Mouse (Mus musculus) embryonic fibroblast, embryonic 13.5 days (primary cell): ENCODE measurements around the gene Gm45711. TPM values are rescaled to one million over a fixed set of nuclear protein-coding genes. Genes with fewer than 3 reads are reported as not detected.
"Not testable (repeated sequence)": the region's sequence is repeated elsewhere in the genome, so short reads cannot be mapped to it uniquely, and the experiment has no call there.

Experiments
- H3K27ac ChIP-seq: 2 replicates; pipeline ENCODE4 v1.5.1; 2012; ENCODE audit warnings: low read length, control low read depth, inconsistent platforms; ENCODE audit not compliant: insufficient read depth
- H3K4me1 ChIP-seq: 2 replicates; pipeline ENCODE4 v1.6.1; 2011; ENCODE audit warnings: low read length; ENCODE audit not compliant: control insufficient read depth, insufficient read depth
- H3K4me3 ChIP-seq: 2 replicates; pipeline ENCODE4 v1.5.1; 2011; ENCODE audit warnings: mild to moderate bottlenecking, control low read depth, low read length; ENCODE audit not compliant: insufficient read depth
- CTCF ChIP-seq: IDR thresholded peaks from 2 replicates; pipeline ENCODE4 v1.5.1; 2011; ENCODE audit warnings: mild to moderate bottlenecking, control low read depth, low read length, moderate library complexity, borderline replicate concordance; ENCODE audit not compliant: insufficient read depth
- POLR2A ChIP-seq: IDR thresholded peaks from 2 replicates; pipeline ENCODE4 v1.6.1; 2011; ENCODE audit warnings: low read depth, mild to moderate bottlenecking, control low read depth, low read length, moderate library complexity
- polyA plus RNA-seq: library from polyadenylated mRNA; stranded (reverse); fragments of >200 nt; gene quantifications from 2 replicates; pipeline ENCODE4 v1.2.4, GENCODE M21; 2011; ENCODE audit warnings: low read depth; ENCODE audit not compliant: missing spikeins, insufficient read length

Gm45711 gene
- polyA plus RNA-seq = not detected in 2 replicates

- not testable (repeated sequence) for H3K4me3 ChIP-seq, H3K4me1 ChIP-seq, H3K27ac ChIP-seq
These were observed at the start of gene Gm45711, which contains the start of gene Cmtm1 for GRCm38 (mm10) chr8:104309441-104310155. Gm45711 (minus strand) TSS chr8:104310081. Cmtm1 (minus strand) TSS chr8:104310145.

GRCm38 (mm10) chr8:104358637-104359036 is 48.8 kb upstream of the Gm45711 start:
- TF ChIP-seq CTCF = no peak
- TF ChIP-seq POLR2A = no peak
- no peak overlapping the region for H3K4me3 ChIP-seq
- no peak overlapping the region for H3K27ac ChIP-seq
- H3K4me1 ChIP-seq = no peaks in the 10 kb centered on the region

GRCm38 (mm10) chr8:104354504-104354903 is 44.6 kb upstream of the Gm45711 start:
- no peak for TF ChIP-seq POLR2A
- no peak for TF ChIP-seq CTCF
- H3K4me1 ChIP-seq = no peaks in the 10 kb centered on the region

GRCm38 (mm10) chr8:104353186-104353585 is 43.3 kb upstream of the Gm45711 start:
- Histone ChIP-seq H3K4me3 (no peak overlapping the region), H3K27ac (no peak overlapping the region), H3K4me1 (no peaks in the 10 kb centered on the region)
- TF ChIP-seq POLR2A = no peak
- TF ChIP-seq CTCF = peak; percentile 14; the same call in 1 of the 2 replicates

More at GRCm38 (mm10) chr8:104354504-104354903, 44.6 kb upstream of the Gm45711 start:
- Histone ChIP-seq H3K27ac (no peak overlapping the region), H3K4me3 (no peak overlapping the region)

GRCm38 (mm10) chr8:104350047-104350446 is 40.2 kb upstream of the Gm45711 start:
- no peaks in the 10 kb centered on the region for H3K4me1 ChIP-seq
- H3K27ac ChIP-seq = no peak overlapping the region
- H3K4me3 ChIP-seq = no peak overlapping the region
- TF ChIP-seq CTCF (no peak), POLR2A (no peak)

- TF ChIP-seq POLR2A = no peak
- TF ChIP-seq CTCF = no peak
- H3K4me3 ChIP-seq = no peak overlapping the region
- H3K4me1 ChIP-seq = no peaks in the 10 kb centered on the region
- H3K27ac ChIP-seq = no peak overlapping the region
These were observed 39.1 kb upstream of the Gm45711 start for GRCm38 (mm10) chr8:104348971-104349370.

GRCm38 (mm10) chr8:104346706-104347105 is 36.8 kb upstream of the Gm45711 start:
- H3K4me3 ChIP-seq = no peak overlapping the region
- no peak overlapping the region for H3K27ac ChIP-seq
- H3K4me1 ChIP-seq = no peaks in the 10 kb centered on the region; the same call in 1 of the 2 replicates
- TF ChIP-seq POLR2A (no peak), CTCF (no peak)

GRCm38 (mm10) chr8:104344622-104345021 is 34.7 kb upstream of the Gm45711 start:
- no peak overlapping the region for H3K27ac ChIP-seq
- no peak overlapping the region for H3K4me3 ChIP-seq
- TF ChIP-seq POLR2A (no peak), CTCF (no peak)
- H3K4me1 ChIP-seq = no peaks in the 10 kb centered on the region; the same call in 1 of the 2 replicates

- no peak overlapping the region for H3K27ac ChIP-seq
- H3K4me3 ChIP-seq = no peak overlapping the region
- TF ChIP-seq CTCF (peak; percentile 99), POLR2A (no peak)
- no peaks in the 10 kb centered on the region; the same call in 1 of the 2 replicates for H3K4me1 ChIP-seq
These were observed 34.1 kb upstream of the Gm45711 start for GRCm38 (mm10) chr8:104343957-104344356.

- no peak overlapping the region for H3K4me3 ChIP-seq
- TF ChIP-seq POLR2A = no peak
- no peak for TF ChIP-seq CTCF
- no peaks in the 10 kb centered on the region; the same call in 1 of the 2 replicates for H3K4me1 ChIP-seq
- H3K27ac ChIP-seq = no peak overlapping the region
These were observed 32.5 kb upstream of the Gm45711 start for GRCm38 (mm10) chr8:104342426-104342825.
